Mouse (Mus musculus) lung, postnatal 0 days (tissue): ENCODE measurements at regions not wholly inside any gene's neighbourhood (a gene's known extent, or its start where the extent isn't known, plus 50 kb on each side); places are given as distances from the start of the nearest gene placed in this dataset.

Experiments used
- CTCF ChIP-seq: IDR thresholded peaks from 2 replicates; pipeline ENCODE4 v1.5.1; 2016; ENCODE audit warnings: antibody characterized with exemption, mild to moderate bottlenecking
- EP300 ChIP-seq: IDR thresholded peaks from 2 replicates; pipeline ENCODE4 v1.6.1; 2016; ENCODE audit warnings: antibody characterized with exemption, mild to moderate bottlenecking, control low read depth

GRCm38 (mm10) chr3:147571850-147572249 lies 719.7 kb downstream of the Ttll7 start:
- TF ChIP-seq CTCF (no peak), EP300 (no peak)
